Mouse (Mus musculus): ENCODE measurements around the gene Lhfp.
A peak's percentile ranks its signal among the peaks of the same experiment; 100 is the strongest.
"Not testable (repeated sequence)": the region's sequence is repeated elsewhere in the genome, so short reads cannot be mapped to it uniquely, and the experiment has no call there.

Gene Lhfp

DNA sequence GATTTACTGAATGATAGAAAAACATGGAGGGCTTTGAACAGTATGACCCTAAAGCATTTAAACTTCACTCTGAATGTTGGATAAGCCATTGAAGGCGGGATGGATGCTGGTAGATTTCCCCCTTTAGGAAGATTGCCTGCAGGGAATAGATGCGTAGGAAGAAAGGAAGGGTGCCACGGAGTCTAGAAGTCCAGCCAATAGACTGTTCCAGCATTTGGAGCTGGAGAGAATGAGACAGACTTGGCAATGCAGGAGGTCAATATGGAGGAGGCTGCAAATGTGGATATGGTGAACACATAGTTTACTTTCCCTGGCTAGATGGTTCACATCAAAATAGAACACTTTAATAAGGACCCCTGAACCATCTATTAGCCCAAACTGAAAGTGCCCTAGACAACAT, 58.9 kb downstream of the Lhfp start:
- DNase-seq (ENCODE audit: low spot score): no peak

DNA sequence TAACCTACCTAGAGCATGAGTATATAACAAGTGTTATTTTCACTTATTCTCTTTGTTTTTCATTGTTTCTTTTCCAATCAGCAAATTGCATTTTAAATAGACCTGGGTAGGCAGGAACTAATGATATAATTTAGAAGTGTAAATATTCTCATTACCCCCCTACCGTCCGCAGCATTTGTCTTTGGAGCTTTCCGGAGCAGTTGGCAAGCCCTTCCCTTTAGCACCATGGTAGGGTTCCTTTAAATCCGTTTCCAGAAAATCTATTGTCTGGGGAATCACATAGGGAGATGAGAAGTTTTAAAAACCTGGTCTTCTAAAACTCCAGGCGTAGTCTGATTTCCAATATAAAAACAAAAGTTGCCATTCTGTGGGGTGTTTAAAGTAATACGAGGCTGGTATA, 59.5 kb downstream of the Lhfp start:
- DNase-seq (ENCODE audit: low spot score): no peak

DNA sequence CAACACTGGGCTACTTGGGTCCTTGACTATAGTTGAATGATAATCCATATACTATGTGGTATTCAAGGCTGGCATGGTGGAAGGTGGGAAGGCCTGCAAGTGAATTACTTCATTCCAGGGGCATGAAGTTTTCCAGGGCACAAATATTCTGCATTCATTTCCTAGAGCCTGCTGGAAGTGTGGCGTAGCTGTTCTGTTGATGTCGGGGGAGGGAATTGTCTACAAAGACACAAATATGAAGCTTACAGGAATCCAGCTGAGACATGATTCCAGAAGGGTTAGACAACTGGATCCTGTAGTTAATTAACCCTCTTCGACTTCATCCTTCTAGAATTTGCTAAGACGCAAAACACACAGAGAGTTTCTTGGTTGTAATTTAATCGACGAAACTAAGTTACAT, 60.4 kb downstream of the Lhfp start:
- no peak for DNase-seq (ENCODE audit: low spot score)

DNA sequence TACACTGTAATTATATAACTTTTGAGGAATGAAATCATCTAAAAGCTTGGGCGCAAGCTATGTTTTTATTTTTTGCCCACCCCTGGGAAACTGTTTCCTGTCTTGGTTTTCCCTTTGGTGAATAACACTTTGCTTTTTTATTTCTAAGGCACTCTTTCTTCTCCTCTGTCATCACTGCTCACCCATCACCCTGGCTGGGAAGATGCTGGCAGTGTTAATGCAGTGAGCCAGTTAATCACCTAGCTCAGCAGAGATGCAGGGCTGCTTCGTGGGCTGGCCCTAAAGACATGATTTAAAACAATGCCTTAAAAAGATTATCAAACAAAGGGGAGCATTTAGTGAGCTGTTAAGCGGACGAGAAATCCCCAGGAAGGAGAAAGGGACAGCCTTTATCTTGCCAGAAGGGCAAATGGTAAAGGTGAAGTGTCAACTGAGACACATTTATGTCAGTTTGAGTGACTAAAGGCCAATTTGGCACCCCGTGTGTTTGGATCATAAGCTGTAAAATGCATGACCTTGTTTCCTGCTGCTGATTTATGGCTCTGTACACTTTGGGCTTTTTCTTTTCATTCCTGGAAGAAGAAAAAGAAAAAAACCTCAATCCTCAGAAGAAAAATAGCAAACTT, 60.9 kb downstream of the Lhfp start:
- DNase-seq (ENCODE audit: low spot score): no peak

DNA sequence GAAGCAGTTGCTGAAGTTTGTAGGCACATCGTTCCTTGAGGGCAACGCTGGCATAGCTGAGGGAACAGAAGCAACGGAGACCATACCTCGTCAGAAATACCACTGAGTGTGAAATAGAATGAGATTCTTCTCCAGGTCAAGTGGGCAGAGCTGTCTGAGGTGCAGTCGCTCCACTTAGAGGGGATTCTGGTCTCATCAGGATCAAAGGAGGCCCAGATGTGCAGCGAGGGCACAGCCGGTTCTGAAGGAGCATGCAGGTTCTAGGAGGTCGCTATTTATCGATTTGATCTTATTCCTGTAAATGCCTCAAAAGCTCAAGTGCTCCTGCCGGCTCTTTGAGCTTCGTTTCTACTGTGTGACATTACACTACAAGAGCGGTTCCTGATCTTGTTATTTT, 61.4 kb downstream of the Lhfp start:
- no peak for DNase-seq (ENCODE audit: low spot score)

DNA sequence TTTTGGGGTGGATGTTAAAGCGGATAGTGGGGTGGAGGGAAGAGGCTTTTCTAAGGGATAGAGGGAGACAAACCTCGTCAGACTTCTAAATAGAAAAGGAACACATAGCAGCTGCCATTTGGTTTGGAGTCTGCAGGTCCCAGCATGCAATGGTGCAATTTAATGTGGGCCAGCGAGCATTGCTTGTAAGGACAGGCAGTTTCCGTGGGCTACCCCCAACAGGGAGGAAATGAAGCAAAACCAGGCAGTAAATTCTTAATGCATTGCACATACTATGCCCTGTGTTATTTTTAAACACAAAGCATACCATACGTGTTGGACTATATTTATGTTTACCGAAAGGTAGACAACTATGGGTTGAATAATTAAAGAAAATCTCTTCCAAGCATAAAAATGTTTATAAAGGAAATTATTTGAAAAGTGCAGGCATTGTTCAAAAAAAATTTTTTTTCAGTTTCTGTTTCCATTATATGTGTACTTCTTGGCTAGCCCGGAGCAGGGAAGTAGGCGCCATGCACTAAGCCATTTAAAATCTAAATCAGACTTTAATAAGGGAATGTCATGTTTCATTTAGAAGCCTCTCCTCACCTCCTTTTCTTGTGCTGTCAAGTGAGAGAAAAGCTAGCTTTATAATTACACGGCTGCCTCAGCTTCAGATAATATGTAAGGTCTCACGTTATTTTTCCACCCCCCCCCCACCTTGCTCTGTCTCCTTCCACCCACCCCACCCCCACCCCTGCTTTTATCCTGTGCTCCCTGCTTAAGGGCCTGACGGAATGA, 67.5 kb downstream of the Lhfp start:
- DNase-seq (ENCODE audit: low spot score): no peak

DNA sequence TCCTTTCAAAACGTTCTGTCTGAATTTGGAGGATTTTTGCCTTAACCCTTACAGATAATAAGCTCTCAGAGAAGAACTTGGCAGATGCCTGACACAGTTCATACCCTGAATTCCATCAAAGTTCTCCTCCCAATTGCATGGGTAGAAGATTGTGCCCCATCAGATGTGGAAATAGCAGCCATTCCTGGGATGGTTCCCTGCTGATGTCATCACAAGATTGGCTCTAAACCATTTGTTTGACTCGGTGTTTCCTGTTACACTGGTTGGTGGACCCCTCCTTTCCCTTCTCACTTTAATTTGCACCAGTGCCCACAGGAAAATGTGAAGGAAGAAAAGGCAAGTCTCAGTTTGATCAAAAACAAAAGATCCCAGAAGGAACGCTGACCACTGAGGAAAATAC, 68.6 kb downstream of the Lhfp start:
- no peak for DNase-seq (ENCODE audit: low spot score)

DNA sequence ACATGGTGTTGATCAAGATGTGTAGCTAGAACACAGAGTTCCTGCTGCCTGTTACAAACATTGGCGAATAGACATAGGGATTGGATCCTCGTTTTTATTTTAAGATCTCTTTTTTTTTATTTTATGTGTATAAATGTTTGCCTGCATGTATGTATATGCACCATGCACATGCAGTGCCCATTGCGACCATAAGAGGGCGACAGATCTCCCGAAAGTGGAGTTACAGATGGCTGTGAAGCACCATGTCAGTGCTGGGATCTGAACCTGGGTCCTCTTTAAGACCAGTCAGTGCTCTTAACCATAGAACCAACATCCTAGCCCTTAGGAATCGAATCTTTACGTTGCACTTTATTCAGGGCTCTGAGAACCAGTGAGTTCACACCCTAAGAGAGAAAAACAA, 70.7 kb downstream of the Lhfp start:
- no peak for DNase-seq (ENCODE audit: low spot score)

DNA sequence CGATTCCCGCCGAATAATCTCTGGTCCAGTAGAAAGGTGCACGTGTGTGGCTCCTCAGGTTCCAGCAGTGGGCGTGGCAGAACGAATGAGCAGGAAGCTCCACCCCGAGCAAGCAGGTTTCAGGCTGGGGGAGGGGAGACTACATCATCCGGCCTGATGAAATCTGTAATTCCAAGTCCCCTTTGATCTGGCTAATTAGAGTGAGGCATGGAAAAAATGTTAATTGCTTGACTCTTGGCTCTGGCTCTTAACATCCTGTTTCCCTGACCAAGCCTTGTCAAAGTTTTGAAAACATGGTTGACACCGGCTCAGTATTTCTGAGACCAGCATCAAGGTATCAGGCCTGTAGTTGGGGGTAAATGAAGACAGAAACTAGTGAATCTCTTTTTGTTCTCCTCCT, 77.4 kb downstream of the Lhfp start:
- DNase-seq (ENCODE audit: low spot score): not testable (repeated sequence)

DNA sequence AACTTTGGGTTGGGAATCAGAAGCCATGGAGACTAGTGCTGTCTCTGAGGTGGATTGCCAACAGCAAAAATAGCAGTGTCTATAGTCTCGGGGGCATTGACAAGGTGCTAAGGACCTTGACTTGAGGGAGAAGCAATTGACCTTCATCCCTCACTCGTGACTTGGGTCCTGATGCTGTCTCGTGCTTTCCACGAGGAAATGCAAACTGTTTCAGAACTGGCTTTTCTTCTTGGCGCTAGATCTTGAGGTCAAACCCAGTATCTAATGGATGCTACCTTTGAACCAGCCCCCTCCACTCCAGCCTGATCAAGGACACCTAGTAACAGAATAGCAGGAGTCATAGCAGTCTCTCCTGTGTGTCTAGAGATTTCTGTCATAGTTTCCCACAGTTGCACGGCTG, 78.7 kb downstream of the Lhfp start:
- no peak for DNase-seq (ENCODE audit: low spot score)

DNA sequence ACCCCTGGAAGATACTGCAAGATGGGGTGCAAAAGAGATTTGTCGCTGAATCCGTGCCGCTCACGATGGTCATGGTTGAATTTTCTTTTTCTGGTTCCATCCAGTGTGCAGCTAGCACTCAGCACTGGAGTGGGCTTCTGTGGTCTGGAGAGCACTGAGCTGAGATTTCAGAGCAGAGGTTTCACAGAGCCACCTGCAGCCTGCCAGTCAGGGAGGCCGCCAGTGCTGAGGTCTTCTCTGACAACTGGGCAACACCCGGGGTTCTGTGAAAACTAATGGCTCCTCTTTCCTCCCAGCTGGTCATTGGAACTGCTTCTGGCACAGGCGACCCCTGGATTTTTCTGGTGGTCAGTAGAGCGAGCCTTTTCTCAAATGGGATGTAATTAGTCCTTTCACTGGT, 84.2 kb downstream of the Lhfp start:
- DNase-seq (ENCODE audit: low spot score): no peak

DNA sequence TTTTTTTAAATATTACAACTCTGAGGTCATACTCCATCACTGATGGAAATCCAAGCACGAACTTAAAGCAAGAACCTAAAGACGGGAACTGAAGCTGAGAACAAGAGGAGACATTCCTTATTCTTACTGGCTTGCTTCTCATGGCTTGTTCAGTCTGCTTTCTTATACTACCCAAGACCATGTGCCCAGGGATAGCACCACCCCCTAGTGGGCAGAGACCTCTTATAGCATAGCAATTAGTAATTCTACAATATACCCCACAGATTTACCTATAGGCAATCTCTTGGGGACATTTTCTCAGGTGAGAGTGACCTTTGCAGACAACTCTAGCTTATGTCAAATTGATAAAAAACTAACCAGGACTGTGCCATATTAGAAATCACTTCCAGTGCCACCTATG, 97.5 kb downstream of the Lhfp start:
- DNase-seq (ENCODE audit: low spot score): no peak

DNA sequence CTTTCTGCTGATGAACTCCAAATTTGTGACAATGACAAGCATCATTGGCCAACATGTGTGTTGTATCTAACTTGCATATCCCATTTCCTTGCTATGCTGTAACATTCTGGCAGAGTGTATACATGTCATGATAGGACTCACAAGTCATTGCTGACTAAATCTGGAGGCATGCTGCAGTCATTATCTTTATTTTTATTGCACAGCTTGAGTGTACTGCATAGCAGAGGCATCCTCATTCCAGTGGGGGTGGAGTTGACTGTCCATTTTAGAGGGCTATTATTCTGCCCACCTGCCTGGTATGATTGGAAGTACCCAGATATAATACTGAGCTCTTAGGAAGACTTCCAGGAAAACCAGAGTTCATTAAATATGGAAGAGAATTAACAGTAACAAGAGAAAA, 97.9 kb downstream of the Lhfp start:
- DNase-seq (ENCODE audit: low spot score): no peak

DNA sequence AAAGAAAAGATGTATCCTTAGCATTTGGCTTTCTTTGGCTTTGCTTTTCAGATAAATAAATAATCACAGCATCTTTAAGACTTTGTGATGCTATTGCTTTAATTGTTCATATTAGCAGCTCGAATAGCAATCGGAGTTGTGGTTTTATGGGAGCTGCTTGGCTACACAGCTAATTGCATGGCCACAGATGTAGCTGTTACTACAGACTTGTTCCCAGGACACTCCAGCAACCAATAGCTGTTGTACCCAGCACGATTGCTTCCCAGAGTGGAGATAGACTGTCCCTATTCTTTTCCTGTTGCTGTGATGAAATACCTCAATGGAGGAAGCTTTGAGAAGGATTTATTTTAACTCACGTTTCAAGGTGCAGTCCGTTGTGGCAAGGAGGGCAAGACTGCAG, 98.3 kb downstream of the Lhfp start:
- DNase-seq (ENCODE audit: low spot score): no peak

DNA sequence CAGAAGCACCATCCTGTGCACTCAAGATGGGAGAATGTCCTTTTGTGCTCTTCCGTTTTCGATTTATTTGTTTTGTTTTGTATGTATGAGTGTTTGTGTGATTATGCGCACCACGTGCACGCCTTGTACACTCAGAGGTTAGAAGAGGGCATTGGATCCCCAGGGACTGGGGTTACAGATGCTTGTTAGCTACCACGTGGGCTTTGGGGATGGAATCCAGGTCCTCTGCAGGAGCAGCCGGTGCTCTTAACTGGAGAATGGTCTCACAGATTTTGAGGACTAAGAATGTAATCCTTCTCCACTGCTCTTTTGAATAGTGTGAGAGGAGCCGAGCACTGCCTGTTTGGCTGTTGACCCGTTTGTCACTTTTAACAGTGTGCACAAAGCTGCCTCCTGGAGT, 101.2 kb downstream of the Lhfp start:
- DNase-seq (ENCODE audit: low spot score): no peak

DNA sequence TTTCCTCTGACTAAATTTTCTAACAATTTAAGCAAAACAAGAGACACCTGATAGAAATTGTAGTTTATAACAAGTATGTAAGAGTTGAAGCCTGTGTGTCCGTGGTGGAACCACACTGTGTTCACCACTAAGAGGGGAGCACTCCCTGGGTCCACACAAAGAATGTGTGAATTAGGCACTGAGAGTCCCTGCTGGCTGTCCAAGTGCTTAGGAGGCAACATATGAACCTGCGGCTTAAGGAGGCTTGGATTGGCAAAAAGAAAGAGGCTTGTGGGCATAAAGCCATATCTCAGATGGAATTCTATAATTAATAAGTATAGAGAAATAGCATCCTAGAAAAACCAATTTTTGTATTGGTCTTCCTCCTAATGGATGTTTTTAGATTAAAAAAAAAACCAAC, 104.2 kb downstream of the Lhfp start:
- DNase-seq (ENCODE audit: low spot score): no peak

DNA sequence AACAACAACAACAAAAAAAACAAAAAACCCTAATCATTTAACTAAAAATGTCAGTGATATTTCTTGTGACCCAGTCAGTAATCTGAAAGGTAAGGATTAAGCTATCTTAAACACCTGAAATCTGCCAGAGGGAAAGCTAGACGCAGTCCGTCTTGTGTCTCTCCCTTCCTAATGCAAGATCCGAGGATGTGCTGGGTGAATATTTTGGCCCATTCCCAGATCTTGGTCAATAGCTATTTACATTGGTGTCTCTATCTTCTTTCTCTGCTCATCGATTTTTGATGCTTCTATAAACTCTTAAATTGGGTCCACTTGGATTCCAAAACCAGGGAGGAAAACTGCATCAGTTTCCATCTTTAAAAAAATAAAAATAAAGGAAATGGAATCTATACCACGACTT, 104.6 kb downstream of the Lhfp start:
- DNase-seq (ENCODE audit: low spot score): no peak

DNA sequence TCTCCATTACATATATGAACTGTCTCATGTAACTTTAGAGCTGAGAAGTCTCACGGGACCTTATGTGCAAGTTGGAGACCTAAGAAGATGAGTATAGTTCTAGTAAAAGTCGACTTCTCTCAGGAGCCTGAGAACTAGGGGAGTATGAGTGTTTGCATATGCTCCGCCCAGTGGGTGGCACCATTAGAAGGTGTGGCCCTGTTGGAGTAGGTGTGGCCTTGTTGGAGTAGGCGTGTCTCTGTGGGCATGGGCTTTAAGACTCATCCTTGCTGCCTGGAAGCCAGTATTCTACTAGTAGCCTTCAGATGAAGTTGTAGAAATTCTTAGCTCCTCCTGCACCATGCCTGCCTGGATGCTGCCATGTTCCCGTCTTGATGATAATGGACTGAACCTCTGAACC, 105.7 kb downstream of the Lhfp start:
- no peak for DNase-seq (ENCODE audit: low spot score)

DNA sequence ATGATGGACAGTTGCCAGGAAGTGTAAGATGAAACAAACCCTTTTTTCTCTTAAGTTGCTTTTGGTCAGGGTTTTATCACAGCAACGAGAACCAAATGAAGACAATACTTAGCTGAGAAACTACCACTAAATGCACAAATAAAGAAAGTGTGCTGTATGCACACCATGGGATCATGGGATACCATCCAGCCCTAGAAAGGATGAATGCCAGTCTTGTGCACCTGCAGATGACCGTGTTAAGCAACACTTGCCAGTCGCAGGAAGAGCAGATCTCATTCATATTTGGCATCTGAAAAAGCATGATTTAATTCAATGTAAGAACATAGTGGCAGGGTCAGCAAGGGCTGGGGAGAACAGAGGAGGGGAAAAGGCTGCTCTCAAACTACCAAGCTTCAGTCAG, 107.4 kb downstream of the Lhfp start:
- no peak for DNase-seq (ENCODE audit: low spot score)

DNA sequence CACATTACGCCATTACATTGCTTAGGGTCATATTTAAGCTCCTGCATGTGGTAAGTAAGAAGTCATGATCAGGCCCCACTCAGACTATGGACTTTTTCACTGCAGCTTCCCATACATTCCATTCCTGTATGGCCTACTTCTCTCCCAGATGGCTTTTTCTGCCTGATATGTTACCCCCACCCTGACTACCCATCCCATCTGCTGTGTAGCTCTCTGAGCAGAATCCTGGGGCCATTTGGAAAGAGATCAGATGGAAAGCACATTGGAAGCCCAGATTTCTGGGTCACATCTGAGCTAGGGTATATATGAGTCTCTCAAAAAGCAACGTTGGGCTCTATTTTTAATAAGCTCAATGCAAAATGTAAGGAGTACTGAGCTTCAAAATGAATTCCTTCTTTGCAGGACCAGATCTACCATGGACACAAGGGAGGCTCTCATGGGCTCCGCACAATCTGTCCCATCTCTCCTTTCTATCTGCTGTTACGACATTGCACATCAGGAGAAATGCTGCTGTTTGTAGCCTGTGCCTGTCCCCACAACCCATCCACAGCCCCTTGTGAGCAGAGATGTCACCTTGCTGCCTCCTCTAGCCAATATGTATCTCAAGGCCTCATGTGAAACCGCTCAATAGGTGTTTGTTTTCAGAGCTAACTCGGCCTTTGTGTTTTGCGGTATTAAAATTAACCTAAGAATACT, 108.4 kb downstream of the Lhfp start:
- no peak for DNase-seq (ENCODE audit: low spot score)

DNA sequence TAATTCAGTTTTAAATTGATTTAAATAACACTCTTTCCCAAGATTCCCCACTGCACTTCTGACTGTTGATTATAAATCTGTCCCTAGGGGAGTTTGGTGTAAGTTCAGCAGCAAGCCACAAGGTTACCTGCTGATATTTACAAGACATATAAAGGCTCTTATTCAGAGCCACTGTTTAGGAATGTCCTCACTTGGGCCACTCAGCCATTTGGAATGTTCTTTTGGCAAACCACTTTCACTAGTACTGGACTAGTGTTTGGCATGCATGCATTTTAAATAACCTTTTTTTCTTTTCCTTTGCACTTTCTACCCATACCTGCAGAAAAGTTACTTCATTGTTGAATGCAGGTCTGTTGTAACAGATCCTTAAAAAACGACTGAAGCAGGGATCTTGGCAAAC, 109.8 kb downstream of the Lhfp start:
- DNase-seq (ENCODE audit: low spot score): no peak

DNA sequence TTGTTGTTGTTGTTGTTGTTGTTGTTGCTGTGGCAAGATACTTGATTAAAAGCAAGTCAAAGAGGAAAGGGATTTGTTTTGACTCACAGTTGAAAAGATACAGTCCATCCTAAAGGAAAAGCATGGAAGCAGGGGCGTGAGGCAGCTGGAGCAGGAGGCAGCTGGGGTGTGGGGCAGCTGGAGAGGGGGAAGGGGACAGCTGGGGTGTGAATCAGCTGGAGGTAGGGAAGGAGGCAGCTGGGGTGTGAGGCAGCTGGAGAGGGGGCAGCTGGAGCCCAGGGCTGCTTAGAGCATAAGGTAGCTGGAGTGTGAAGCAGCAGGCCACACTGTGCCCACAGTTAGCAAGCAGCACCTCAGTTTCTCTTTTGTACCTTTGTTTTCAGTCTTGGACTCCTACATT, 110.3 kb downstream of the Lhfp start:
- no peak for DNase-seq (ENCODE audit: low spot score)

DNA sequence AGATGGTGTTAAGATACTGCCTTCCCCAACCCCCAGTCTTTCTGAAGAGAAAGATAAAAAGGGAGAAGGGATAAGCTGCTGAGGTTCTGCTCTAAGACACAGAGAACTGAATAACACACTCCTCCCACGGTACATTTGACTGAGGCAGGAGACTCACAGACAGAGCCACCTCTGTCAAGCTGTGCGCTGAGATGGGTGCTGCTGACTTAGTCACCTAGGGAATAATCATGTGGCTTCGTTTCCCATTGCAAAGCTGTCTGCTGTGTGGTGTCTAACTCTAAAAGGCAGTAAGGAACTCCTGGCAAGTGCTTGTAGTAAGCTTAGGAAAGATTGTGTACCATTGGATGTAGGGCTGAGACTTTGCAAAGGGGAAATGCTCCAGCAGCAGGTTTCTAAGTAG, 120.6 kb downstream of the Lhfp start:
- no peak for DNase-seq (ENCODE audit: low spot score)

DNA sequence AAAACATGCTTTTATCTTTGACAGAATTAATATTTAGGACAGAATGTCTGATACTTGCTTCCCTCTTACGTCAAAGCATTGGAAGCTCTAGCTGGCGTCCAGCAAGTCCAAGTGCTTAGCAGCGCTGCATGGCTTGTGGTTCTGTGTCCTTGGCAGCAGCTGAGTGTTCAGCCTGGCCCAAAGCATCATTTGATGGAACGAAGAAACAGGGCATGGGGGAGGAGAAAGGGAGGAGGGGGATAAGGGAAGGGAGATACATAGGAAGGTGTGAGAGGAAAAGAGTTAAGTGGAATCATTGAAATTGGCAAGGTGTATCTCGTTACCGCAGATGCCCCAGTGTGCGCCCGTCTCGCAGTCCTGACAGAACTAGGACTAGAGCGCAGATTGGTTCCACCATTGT, 124.0 kb downstream of the Lhfp start:
- DNase-seq (ENCODE audit: low spot score): peak; percentile 43
